Comparison of ENCODE assay signal across 43 mouse cellular contexts in genomic region chr19:12838507-12838906, GRCm38 (mm10). TPM values are rescaled to one million over a fixed set of nuclear protein-coding genes. Genes with fewer than 3 reads are reported as not detected.
"Had no signal": no experiment of that assay in that cellular context is flagged by ENCODE, and none has a peak within 500 bp of the region (broad histone marks: within the 10 kb centered on the region; RNA-seq: fewer than 3 reads in every experiment).

No protein-coding gene starts in this region.

- ATAC-seq: hindbrain, embryonic 16.5 days; hindbrain, postnatal 0 days; inflammation-experienced regulatory T-cells, adult 6 months; intestine, embryonic 15.5 days; intestine, embryonic 16.5 days; intestine, postnatal 0 days had no signal

- H3K4me1 ChIP-seq: heart, embryonic 12.5 days; heart, embryonic 13.5 days; heart, embryonic 15.5 days; hindbrain, embryonic 10.5 days; hindbrain, embryonic 12.5 days; hindbrain, embryonic 13.5 days; hindbrain, embryonic 15.5 days; intestine, embryonic 15.5 days; kidney, embryonic 15.5 days had no signal

- H3K4me3 ChIP-seq: heart, embryonic 12.5 days; heart, embryonic 13.5 days; heart, embryonic 15.5 days; hindbrain, embryonic 10.5 days; hindbrain, embryonic 12.5 days; hindbrain, embryonic 13.5 days; hindbrain, embryonic 15.5 days; intestine, embryonic 15.5 days; kidney, embryonic 15.5 days; layer of hippocampus, adult 2 months; left cerebral cortex, adult 2 months had no signal

- H3K27me3 ChIP-seq: heart, embryonic 12.5 days; heart, embryonic 13.5 days; heart, embryonic 15.5 days; hindbrain, embryonic 12.5 days; hindbrain, embryonic 13.5 days; hindbrain, embryonic 15.5 days; intestine, embryonic 15.5 days; kidney, embryonic 15.5 days had no signal

- H3K27ac ChIP-seq: heart, embryonic 13.5 days; heart, embryonic 15.5 days; hindbrain, embryonic 10.5 days; hindbrain, embryonic 12.5 days; hindbrain, embryonic 13.5 days; hindbrain, embryonic 14.5 days; hindbrain, embryonic 15.5 days; hindbrain, postnatal 0 days; intestine, embryonic 15.5 days; kidney, embryonic 15.5 days; kidney, postnatal 0 days; layer of hippocampus, adult 2 months; left cerebral cortex, adult 2 months had no signal

- DNase-seq: heart, postnatal 10 days; heart, postnatal 14 days; heart, postnatal 36 days; heart, postnatal 4 days; kidney, adult 11 months; kidney, adult 18-20 months; kidney, adult 2 months; kidney, adult 8-10 months; kidney, adult 9 months; kidney, postnatal 10 days; kidney, postnatal 14 days; kidney, postnatal 25 days; kidney, postnatal 36 days; kidney, postnatal 4 days; layer of hippocampus, adult 9-11 months; layer of hippocampus, postnatal 36 days had no signal

- H3K9me3 ChIP-seq: heart, embryonic 12.5 days; heart, embryonic 13.5 days; heart, embryonic 15.5 days; hindbrain, embryonic 10.5 days; hindbrain, embryonic 12.5 days; hindbrain, embryonic 13.5 days; hindbrain, embryonic 15.5 days; intestine, embryonic 15.5 days; kidney, embryonic 15.5 days had no signal

- H3K36me3 ChIP-seq: heart, embryonic 12.5 days; heart, embryonic 13.5 days; heart, embryonic 15.5 days; hindbrain, embryonic 10.5 days; hindbrain, embryonic 12.5 days; hindbrain, embryonic 13.5 days; hindbrain, embryonic 15.5 days; intestine, embryonic 15.5 days; kidney, embryonic 15.5 days had no signal

RNA-seq across cellular contexts. Expression of gene Gm5244, which starts 8.0 kb away (rescaled TPM):
- polyA plus RNA-seq: heart, embryonic 11.5 days; heart, embryonic 12.5 days; heart, embryonic 13.5 days; heart, embryonic 14.5 days; heart, embryonic 15.5 days; heart, embryonic 16.5 days; heart, postnatal 0 days; hindbrain, embryonic 10.5 days; hindbrain, embryonic 11.5 days; hindbrain, embryonic 12.5 days; hindbrain, embryonic 13.5 days; hindbrain, embryonic 14.5 days; hindbrain, embryonic 15.5 days; hindbrain, embryonic 16.5 days; hindbrain, postnatal 0 days; intestine, embryonic 14.5 days; intestine, embryonic 15.5 days; intestine, embryonic 16.5 days; intestine, postnatal 0 days; kidney, adult 2 months; kidney, embryonic 14.5 days; kidney, embryonic 15.5 days; kidney, embryonic 16.5 days; kidney, postnatal 0 days; large intestine, adult 2 months had no signal

RNA-seq across cellular contexts. Expression of gene Olfr1444, which starts 18.6 kb away (rescaled TPM):
- polyA plus RNA-seq: heart, embryonic 11.5 days; heart, embryonic 12.5 days; heart, embryonic 13.5 days; heart, embryonic 14.5 days; heart, embryonic 15.5 days; heart, embryonic 16.5 days; heart, postnatal 0 days; hindbrain, embryonic 10.5 days; hindbrain, embryonic 11.5 days; hindbrain, embryonic 12.5 days; hindbrain, embryonic 13.5 days; hindbrain, embryonic 14.5 days; hindbrain, embryonic 15.5 days; hindbrain, embryonic 16.5 days; hindbrain, postnatal 0 days; intestine, embryonic 14.5 days; intestine, embryonic 15.5 days; intestine, embryonic 16.5 days; intestine, postnatal 0 days; kidney, adult 2 months; kidney, embryonic 14.5 days; kidney, embryonic 15.5 days; kidney, embryonic 16.5 days; kidney, postnatal 0 days; large intestine, adult 2 months had no signal

RNA-seq across cellular contexts. Expression of gene Olfr1445, which starts 45.1 kb away (rescaled TPM):
- polyA plus RNA-seq: heart, embryonic 11.5 days; heart, embryonic 12.5 days; heart, embryonic 13.5 days; heart, embryonic 14.5 days; heart, embryonic 15.5 days; heart, embryonic 16.5 days; heart, postnatal 0 days; hindbrain, embryonic 10.5 days; hindbrain, embryonic 11.5 days; hindbrain, embryonic 12.5 days; hindbrain, embryonic 13.5 days; hindbrain, embryonic 14.5 days; hindbrain, embryonic 15.5 days; hindbrain, embryonic 16.5 days; hindbrain, postnatal 0 days; inflammation-experienced regulatory T-cells, adult 6 months; intestine, embryonic 14.5 days; intestine, embryonic 15.5 days; intestine, embryonic 16.5 days; intestine, postnatal 0 days; kidney, adult 2 months; kidney, embryonic 14.5 days; kidney, embryonic 15.5 days; kidney, embryonic 16.5 days; kidney, postnatal 0 days; large intestine, adult 2 months had no signal
